Mouse (Mus musculus) embryonic facial prominence, embryonic 12.5 days (tissue): ENCODE measurements around the gene Rasa3. TPM values are rescaled to one million over a fixed set of nuclear protein-coding genes. Genes with fewer than 3 reads are reported as not detected.

Experiments
- ATAC-seq: fragments of 200-750 bp; cut with Nextera tagmentation; 2 replicates; pipeline ENCODE4 v1.8.0; 2017; ENCODE audit not compliant: insufficient number of reproducible peaks, insufficient read depth, low FRiP score, low TSS enrichment
- H3K27ac ChIP-seq: fragments of 300-500 bp; sonication (generic); 2 replicates; pipeline ENCODE4 v1.5.1; 2016; ENCODE audit warnings: mild to moderate bottlenecking
- H3K27me3 ChIP-seq: fragments of 300-500 bp; sonication (generic); 2 replicates; pipeline ENCODE4 v1.6.1; 2016; ENCODE audit warnings: mild to moderate bottlenecking, moderate library complexity
- H3K36me3 ChIP-seq: fragments of 300-500 bp; sonication (generic); 2 replicates; pipeline ENCODE4 v1.6.1; 2016; ENCODE audit warnings: mild to moderate bottlenecking
- H3K4me1 ChIP-seq: fragments of 300-500 bp; sonication (generic); 2 replicates; pipeline ENCODE4 v1.6.1; 2016
- H3K4me2 ChIP-seq: fragments of 300-500 bp; sonication (generic); replicated peaks from 2 replicates; pipeline ENCODE4 v1.6.1; 2016; ENCODE audit warnings: mild to moderate bottlenecking, moderate library complexity
- H3K4me3 ChIP-seq: fragments of 300-500 bp; sonication (generic); 2 replicates; pipeline ENCODE4 v1.5.1; 2016; ENCODE audit warnings: mild to moderate bottlenecking
- H3K9ac ChIP-seq: fragments of 300-500 bp; sonication (generic); 2 replicates; pipeline ENCODE4 v1.6.1; 2016; ENCODE audit warnings: mild to moderate bottlenecking, moderate library complexity
- H3K9me3 ChIP-seq: fragments of 300-500 bp; sonication (generic); 2 replicates; pipeline ENCODE4 v1.6.1; 2016; ENCODE audit warnings: mild to moderate bottlenecking, moderate library complexity
- WGBS: fragments of 180-500 bp; shearing (Covaris S2); methylation state at CpG from one replicate; pipeline ENCODE4 v1.1.7; 2016; 5-methylcytosine and 5-hydroxymethylcytosine counted together
- polyA plus RNA-seq: library from polyadenylated mRNA; unstranded; fragments of >200 nt; fragmentation: Nextera tagmentation; extraction: Ambion mirVana; gene quantifications from 2 replicates; pipeline ENCODE4 v1.2.1, GENCODE M21; 2016

Rasa3 gene
- polyA plus RNA-seq, 1 experiment from 2014 or later, result 26.1 TPM

- Histone ChIP-seq H3K4me3 (no peak overlapping the region), H3K9me3 (no peaks in the 10 kb centered on the region), H3K4me1 (no peaks in the 10 kb centered on the region), H3K36me3 (no peaks in the 10 kb centered on the region), H3K9ac (no peak overlapping the region), H3K27me3 (no peaks in the 10 kb centered on the region), H3K4me2 (no peak overlapping the region), H3K27ac (no peak overlapping the region)
- WGBS, result 85% methylated on average over 5 of the region's 5 CpGs
- ATAC-seq, result no peak
These were observed 137.3 kb downstream of the Rasa3 start for GRCm38 (mm10) chr8:13540122-13540521.

GRCm38 (mm10) chr8:13538821-13539220 lies 138.6 kb downstream of the Rasa3 start:
- ATAC-seq, result no peak
- no peak overlapping the region for H3K4me2 ChIP-seq
- H3K9me3 ChIP-seq, result no peaks in the 10 kb centered on the region
- WGBS, result 73% methylated on average over 6 of the region's 6 CpGs
- no peak overlapping the region for H3K27ac ChIP-seq
- H3K9ac ChIP-seq, result no peak overlapping the region
- no peak overlapping the region for H3K4me3 ChIP-seq
- H3K27me3 ChIP-seq, result no peaks in the 10 kb centered on the region
- H3K4me1 ChIP-seq, result no peaks in the 10 kb centered on the region
- no peaks in the 10 kb centered on the region for H3K36me3 ChIP-seq

GRCm38 (mm10) chr8:13537102-13537501 lies 140.3 kb downstream of the Rasa3 start:
- no peaks in the 10 kb centered on the region for H3K4me1 ChIP-seq
- H3K36me3 ChIP-seq, result no peaks in the 10 kb centered on the region
- no peak overlapping the region for H3K9ac ChIP-seq
- H3K27ac ChIP-seq, result no peak overlapping the region
- no peak overlapping the region for H3K4me3 ChIP-seq
- H3K27me3 ChIP-seq, result no peaks in the 10 kb centered on the region
- no peak for ATAC-seq
- no peaks in the 10 kb centered on the region for H3K9me3 ChIP-seq
- WGBS, result 58% methylated on average over 2 of the region's 2 CpGs
- no peak overlapping the region for H3K4me2 ChIP-seq

- Histone ChIP-seq H3K27ac (no peak overlapping the region), H3K4me3 (no peak overlapping the region), H3K4me1 (no peaks in the 10 kb centered on the region), H3K9ac (no peak overlapping the region), H3K27me3 (no peaks in the 10 kb centered on the region), H3K4me2 (no peak overlapping the region), H3K9me3 (no peaks in the 10 kb centered on the region), H3K36me3 (no peaks in the 10 kb centered on the region)
- 86% methylated on average over 8 of the region's 8 CpGs for WGBS
- ATAC-seq, result no peak
These were observed 144.3 kb downstream of the Rasa3 start for GRCm38 (mm10) chr8:13533123-13533522.

GRCm38 (mm10) chr8:13531602-13532171 lies 145.7 kb downstream of the Rasa3 start:
- no peak overlapping the region for H3K9ac ChIP-seq

GRCm38 (mm10) chr8:13530941-13531340 lies 146.5 kb downstream of the Rasa3 start:
- Histone ChIP-seq H3K4me1 (no peaks in the 10 kb centered on the region), H3K36me3 (no peaks in the 10 kb centered on the region), H3K9me3 (no peaks in the 10 kb centered on the region), H3K4me2 (no peak overlapping the region), H3K27me3 (no peaks in the 10 kb centered on the region), H3K27ac (no peak overlapping the region), H3K4me3 (no peak overlapping the region), H3K9ac (no peak overlapping the region)
- WGBS, result 56% methylated on average over 5 of the region's 5 CpGs
- no peak for ATAC-seq

More at GRCm38 (mm10) chr8:13531602-13532171, 145.7 kb downstream of the Rasa3 start:
- H3K27ac ChIP-seq, result no peak overlapping the region
- no peak overlapping the region for H3K4me3 ChIP-seq
- H3K4me2 ChIP-seq, result no peak overlapping the region
- ATAC-seq, result no peak
- H3K4me1 ChIP-seq, result no peaks in the 10 kb centered on the region
- no peaks in the 10 kb centered on the region for H3K36me3 ChIP-seq
- 81% methylated on average over 9 of the region's 9 CpGs for WGBS
- H3K27me3 ChIP-seq, result no peaks in the 10 kb centered on the region
- H3K9me3 ChIP-seq, result no peaks in the 10 kb centered on the region

GRCm38 (mm10) chr8:13530401-13530800 lies 147.0 kb downstream of the Rasa3 start:
- no peak overlapping the region for H3K4me2 ChIP-seq
- H3K27me3 ChIP-seq, result no peaks in the 10 kb centered on the region
- no peaks in the 10 kb centered on the region for H3K36me3 ChIP-seq
- ATAC-seq, result no peak
- 91% methylated on average over 3 of the region's 3 CpGs for WGBS
- H3K27ac ChIP-seq, result no peak overlapping the region
- H3K9me3 ChIP-seq, result no peaks in the 10 kb centered on the region
- no peaks in the 10 kb centered on the region for H3K4me1 ChIP-seq
- no peak overlapping the region for H3K9ac ChIP-seq
- no peak overlapping the region for H3K4me3 ChIP-seq

- no peak for ATAC-seq
- Histone ChIP-seq H3K27ac (no peak overlapping the region), H3K4me2 (no peak overlapping the region), H3K27me3 (no peaks in the 10 kb centered on the region), H3K9ac (no peak overlapping the region), H3K4me3 (no peak overlapping the region), H3K4me1 (no peaks in the 10 kb centered on the region), H3K9me3 (no peaks in the 10 kb centered on the region), H3K36me3 (no peaks in the 10 kb centered on the region)
- 78% methylated on average over 7 of the region's 7 CpGs for WGBS
These were observed 147.5 kb downstream of the Rasa3 start for GRCm38 (mm10) chr8:13529891-13530316.

GRCm38 (mm10) chr8:13529011-13529840 lies 148.2 kb downstream of the Rasa3 start:
- Histone ChIP-seq H3K4me3 (no peak overlapping the region), H3K27ac (no peak overlapping the region), H3K9ac (no peak overlapping the region), H3K9me3 (no peaks in the 10 kb centered on the region), H3K4me1 (no peaks in the 10 kb centered on the region), H3K27me3 (no peaks in the 10 kb centered on the region), H3K36me3 (no peaks in the 10 kb centered on the region), H3K4me2 (no peak overlapping the region)
- peak; percentile 52; the same call in 1 of the 2 replicates for ATAC-seq
- 55% methylated on average over 15 of the region's 15 CpGs for WGBS

GRCm38 (mm10) chr8:13521392-13521791 lies 156.0 kb downstream of the Rasa3 start:
- H3K27ac ChIP-seq, result no peak overlapping the region
- no peaks in the 10 kb centered on the region for H3K4me1 ChIP-seq
- no peaks in the 10 kb centered on the region for H3K36me3 ChIP-seq
- ATAC-seq, result no peak
- WGBS, result 72% methylated on average over 7 of the region's 7 CpGs
- no peak overlapping the region for H3K9ac ChIP-seq
- H3K4me2 ChIP-seq, result no peak overlapping the region
- H3K27me3 ChIP-seq, result no peaks in the 10 kb centered on the region; the same call in 1 of the 2 replicates
- H3K4me3 ChIP-seq, result no peak overlapping the region
- H3K9me3 ChIP-seq, result no peaks in the 10 kb centered on the region

GRCm38 (mm10) chr8:13520349-13520748 lies 157.1 kb downstream of the Rasa3 start:
- no peak overlapping the region for H3K27ac ChIP-seq
- no peaks in the 10 kb centered on the region for H3K4me1 ChIP-seq
- H3K9me3 ChIP-seq, result no peaks in the 10 kb centered on the region
- H3K4me3 ChIP-seq, result no peak overlapping the region
- H3K9ac ChIP-seq, result no peak overlapping the region
- H3K36me3 ChIP-seq, result no peaks in the 10 kb centered on the region
- no peak for ATAC-seq
- H3K27me3 ChIP-seq, result no peaks in the 10 kb centered on the region; the same call in 1 of the 2 replicates
- 56% methylated on average over 6 of the region's 6 CpGs for WGBS
- no peak overlapping the region for H3K4me2 ChIP-seq

GRCm38 (mm10) chr8:13519503-13519902 lies 157.9 kb downstream of the Rasa3 start:
- Histone ChIP-seq H3K27me3 (no peaks in the 10 kb centered on the region; the same call in 1 of the 2 replicates), H3K27ac (no peak overlapping the region), H3K9ac (no peak overlapping the region), H3K4me2 (no peak overlapping the region), H3K4me3 (no peak overlapping the region), H3K36me3 (no peaks in the 10 kb centered on the region), H3K4me1 (no peaks in the 10 kb centered on the region), H3K9me3 (no peaks in the 10 kb centered on the region)
- ATAC-seq, result no peak
- WGBS, result 87% methylated on average over 9 of the region's 9 CpGs
